Mouse (Mus musculus): ENCODE measurements around the gene Bud23. TPM values are rescaled to one million over a fixed set of nuclear protein-coding genes. Genes with fewer than 3 reads are reported as not detected.

The Bud23 gene
- 12.6 TPM for polyA plus RNA-seq (2014; fragmentation: Illumina TruSeq; extraction: RNeasy Lipid Tissue Mini Kit (QIAGEN cat#74804); ENCODE audit: low read depth, low replicate concordance)

GRCm38 (mm10) chr5:135064909-135065446 is at the start of gene Bud23:
TSS of gene Bud23 (minus strand) at chr5:135064959.

GRCm38 (mm10) chr5:135089653-135090052 is 24.9 kb upstream of the Bud23 start, which contains the start of gene Mlxipl:
TSS of gene Mlxipl (plus strand) at chr5:135089890.

DNA sequence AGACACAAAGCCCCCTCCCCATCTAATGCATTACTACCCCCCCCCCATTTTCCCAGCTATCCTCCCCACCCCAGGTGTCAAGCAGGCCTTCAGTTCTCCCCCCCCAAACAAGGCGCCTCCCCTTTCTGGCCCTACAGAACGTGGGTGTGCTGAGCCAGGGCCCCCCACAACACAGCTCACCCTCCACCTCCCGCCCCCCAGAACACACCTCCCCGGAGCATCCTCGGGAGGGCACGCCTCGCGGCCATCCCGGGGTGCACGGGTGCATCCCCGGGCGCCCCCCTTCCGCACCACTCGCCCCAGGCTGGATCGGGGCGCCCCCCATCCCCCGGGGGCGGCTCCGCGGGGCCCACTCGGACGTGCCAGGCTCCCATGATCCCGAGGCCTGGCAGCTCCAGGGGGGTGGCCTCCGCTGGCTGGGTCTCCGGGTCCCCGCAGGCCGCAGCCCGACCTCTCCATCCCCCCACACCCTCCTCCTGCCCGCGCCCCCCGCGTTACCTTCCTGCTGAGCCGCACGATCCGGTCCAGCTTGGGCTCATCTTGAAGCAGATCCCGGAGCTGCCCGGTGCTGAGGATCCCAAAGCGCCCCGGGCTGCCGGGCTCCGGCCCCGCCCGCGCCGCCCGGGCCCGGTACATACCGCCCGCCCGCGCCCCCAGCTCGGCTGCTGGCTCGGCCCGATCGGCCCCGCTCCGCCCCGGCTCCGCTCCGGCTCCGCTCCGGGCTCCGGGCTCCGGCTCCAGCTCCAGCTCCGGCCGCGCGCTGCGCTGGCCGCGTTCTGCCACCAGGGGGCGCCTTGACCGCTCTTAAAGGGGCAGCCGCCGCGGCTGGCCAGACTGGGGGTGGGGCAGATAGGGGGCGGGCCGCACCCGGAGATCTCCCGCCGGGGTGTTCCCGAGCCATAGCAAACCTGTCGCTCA is 13.1 kb upstream of the Bud23 start, which contains the start of gene Vps37d:
Gene Vps37d, minus strand, starts transcription at position 703 of the 918 bp plus-strand sequence.

DNA sequence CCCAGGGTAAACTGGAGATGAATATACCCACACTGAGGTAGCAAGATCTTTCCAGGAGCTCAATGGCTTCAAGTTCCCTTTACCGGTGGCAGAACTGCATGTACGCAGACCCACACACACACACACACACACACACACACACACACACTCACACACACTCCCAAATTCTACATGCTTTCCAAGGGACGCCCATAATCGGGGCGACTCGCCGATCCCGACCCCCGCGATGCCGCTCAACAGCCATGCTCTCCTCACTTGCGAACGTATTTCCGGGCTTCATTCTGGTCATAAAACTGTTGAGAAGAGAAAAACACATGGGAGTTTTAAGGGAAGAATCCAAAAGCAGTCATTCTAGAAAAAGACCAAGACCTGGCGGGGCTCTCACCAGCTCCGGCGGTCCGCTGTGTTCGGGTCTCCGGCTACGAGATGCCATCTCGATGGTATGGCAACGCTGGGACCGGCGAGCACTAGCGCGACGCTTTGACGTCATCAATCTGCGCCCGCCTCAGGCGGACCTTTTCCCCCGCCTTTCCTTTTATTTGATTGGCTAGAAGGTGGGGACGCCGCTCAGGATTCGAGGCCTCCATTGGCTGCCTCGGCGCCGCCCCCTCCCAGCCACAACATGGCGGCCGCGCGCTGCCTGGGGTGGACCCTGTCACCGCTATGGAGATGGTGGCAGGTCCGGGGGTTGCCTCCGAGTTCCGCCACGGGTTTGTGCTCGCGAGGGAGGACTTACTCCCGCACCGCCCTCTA is 954 bp downstream of the Bud23 start, which contains the start of gene Dnajc30:
Gene Dnajc30, plus strand, starts transcription at position 574 of the 753 bp plus-strand sequence.

DNA sequence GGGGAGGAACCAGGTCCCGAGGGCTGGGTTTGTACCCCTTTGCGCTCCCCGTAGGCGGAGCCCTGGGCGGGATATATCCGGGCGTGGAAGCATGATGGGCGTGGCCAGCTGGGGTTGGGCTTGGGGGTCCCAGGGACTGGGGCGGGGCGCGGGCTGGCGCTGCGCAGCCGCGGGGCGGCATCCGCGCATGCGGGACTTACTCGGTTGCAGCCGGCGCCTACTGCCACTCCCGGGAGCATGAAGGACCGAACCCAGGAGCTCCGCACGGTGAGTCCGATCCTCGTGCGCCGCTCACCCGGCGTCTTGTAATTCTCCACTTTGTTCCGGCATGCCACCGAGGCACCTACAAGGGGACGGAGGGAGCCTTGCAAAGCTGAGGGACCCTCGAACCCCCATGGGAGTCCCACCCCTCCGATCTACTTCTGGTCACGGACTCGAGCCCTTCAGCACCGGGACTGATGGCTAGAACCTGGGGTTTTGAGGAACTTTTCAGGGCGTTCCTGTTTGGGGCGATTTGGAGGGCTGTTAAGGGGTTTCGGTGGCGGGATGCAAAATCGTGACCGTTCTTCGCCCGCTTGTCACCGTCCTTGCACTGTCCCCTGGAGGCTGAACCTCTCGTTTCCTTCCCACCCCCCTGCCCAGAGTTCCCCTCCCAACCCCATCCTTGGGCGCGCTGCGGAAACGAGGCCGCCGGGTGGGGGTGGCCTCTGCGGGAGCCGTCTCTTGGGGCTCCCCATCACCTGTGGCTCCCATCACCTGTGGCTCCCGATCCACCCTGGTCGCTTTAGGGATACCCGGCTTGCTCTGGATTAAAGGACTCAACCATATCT is 41.2 kb downstream of the Bud23 start, which contains the start of gene Stx1a:
Gene Stx1a, plus strand, starts transcription at position 139 of the 830 bp plus-strand sequence.

DNA sequence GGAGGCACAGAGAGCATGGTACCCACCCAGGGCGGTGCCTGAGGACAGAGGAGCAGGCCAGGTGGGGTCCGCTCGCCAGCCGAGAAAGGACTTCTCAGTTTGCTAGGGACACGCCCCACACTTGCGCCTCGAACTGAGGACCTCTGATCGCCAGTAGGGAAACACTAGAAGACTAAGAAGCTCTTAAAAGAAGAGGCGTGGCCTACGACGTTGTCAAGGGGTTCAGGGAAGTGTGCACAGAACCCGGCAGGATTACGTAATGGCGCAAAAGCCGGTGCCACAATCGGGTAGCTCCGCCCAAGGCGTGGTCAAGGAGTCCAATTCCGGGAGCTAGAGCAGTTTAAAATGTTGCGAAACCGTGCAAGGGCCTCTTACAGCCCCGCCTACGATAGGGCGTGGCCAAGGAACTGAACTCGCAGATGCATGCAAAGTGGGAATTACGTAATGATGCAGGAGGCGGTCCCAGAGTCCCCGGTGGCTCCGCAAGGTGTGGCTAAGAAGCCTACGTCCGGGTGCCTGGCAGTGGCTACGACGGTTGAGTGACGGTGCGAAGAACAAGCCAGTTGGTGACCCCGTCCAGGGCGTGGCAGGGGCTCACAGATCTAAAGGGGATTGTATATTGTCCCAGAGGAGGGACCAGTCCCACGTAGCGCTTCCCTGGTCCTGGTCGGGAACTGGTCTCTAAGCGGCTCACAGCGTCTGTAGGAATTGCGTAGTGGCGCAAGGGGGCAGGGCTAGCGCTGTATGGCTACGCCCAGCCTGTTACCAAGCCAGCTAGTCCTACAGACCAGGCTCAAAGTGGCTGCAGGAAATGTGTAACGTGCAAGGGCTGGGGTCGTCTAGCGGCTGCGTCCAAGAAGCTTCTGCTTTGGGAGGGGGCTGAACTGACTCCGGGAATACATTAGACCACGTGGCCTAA is 55.8 kb downstream of the Bud23 start, which contains the start of gene Abhd11:
Gene Abhd11, plus strand, starts transcription at position 482 of the 919 bp plus-strand sequence.

Other genes starting within 250 kb of the Bud23 start
- not detected for gene Tmem270, start 158.2 kb downstream of the Bud23 start, polyA plus RNA-seq (2014; fragmentation: Illumina TruSeq; extraction: RNeasy Lipid Tissue Mini Kit (QIAGEN cat#74804); ENCODE audit: low read depth, low replicate concordance)
- gene Cldn13, start 149.4 kb downstream of the Bud23 start, polyA plus RNA-seq (2014; fragmentation: Illumina TruSeq; extraction: RNeasy Lipid Tissue Mini Kit (QIAGEN cat#74804); ENCODE audit: low read depth, low replicate concordance), result not detected
- gene Mettl27, start 132.6 kb downstream of the Bud23 start, polyA plus RNA-seq (2014; fragmentation: Illumina TruSeq; extraction: RNeasy Lipid Tissue Mini Kit (QIAGEN cat#74804); ENCODE audit: low read depth, low replicate concordance), result 10.4 TPM
- 2.8 TPM for gene Cldn4, start 118.0 kb downstream of the Bud23 start, polyA plus RNA-seq (2014; fragmentation: Illumina TruSeq; extraction: RNeasy Lipid Tissue Mini Kit (QIAGEN cat#74804); ENCODE audit: low read depth, low replicate concordance)
- 1.2 TPM for gene Cldn3, start 78.7 kb downstream of the Bud23 start, polyA plus RNA-seq (2014; fragmentation: Illumina TruSeq; extraction: RNeasy Lipid Tissue Mini Kit (QIAGEN cat#74804); ENCODE audit: low read depth, low replicate concordance)
- 9.0 TPM for gene Abhd11, start 55.8 kb downstream of the Bud23 start, polyA plus RNA-seq (2014; fragmentation: Illumina TruSeq; extraction: RNeasy Lipid Tissue Mini Kit (QIAGEN cat#74804); ENCODE audit: low read depth, low replicate concordance)
- not detected for gene Stx1a, start 41.5 kb downstream of the Bud23 start, polyA plus RNA-seq (2014; fragmentation: Illumina TruSeq; extraction: RNeasy Lipid Tissue Mini Kit (QIAGEN cat#74804); ENCODE audit: low read depth, low replicate concordance)
- gene Dnajc30, start 757 bp downstream of the Bud23 start, polyA plus RNA-seq (2014; fragmentation: Illumina TruSeq; extraction: RNeasy Lipid Tissue Mini Kit (QIAGEN cat#74804); ENCODE audit: low read depth, low replicate concordance), result 8.6 TPM
- gene Vps37d, start 13.3 kb upstream of the Bud23 start, polyA plus RNA-seq (2014; fragmentation: Illumina TruSeq; extraction: RNeasy Lipid Tissue Mini Kit (QIAGEN cat#74804); ENCODE audit: low read depth, low replicate concordance), result not detected
- gene Mlxipl, start 24.9 kb upstream of the Bud23 start, polyA plus RNA-seq (2014; fragmentation: Illumina TruSeq; extraction: RNeasy Lipid Tissue Mini Kit (QIAGEN cat#74804); ENCODE audit: low read depth, low replicate concordance), result 2.8 TPM
- 6.5 TPM for gene Tbl2, start 84.7 kb upstream of the Bud23 start, polyA plus RNA-seq (2014; fragmentation: Illumina TruSeq; extraction: RNeasy Lipid Tissue Mini Kit (QIAGEN cat#74804); ENCODE audit: low read depth, low replicate concordance)
- 9.1 TPM for gene Bcl7b, start 103.3 kb upstream of the Bud23 start, polyA plus RNA-seq (2014; fragmentation: Illumina TruSeq; extraction: RNeasy Lipid Tissue Mini Kit (QIAGEN cat#74804); ENCODE audit: low read depth, low replicate concordance)
- 47.9 TPM for gene Baz1b, start 122.3 kb upstream of the Bud23 start, polyA plus RNA-seq (2014; fragmentation: Illumina TruSeq; extraction: RNeasy Lipid Tissue Mini Kit (QIAGEN cat#74804); ENCODE audit: low read depth, low replicate concordance)
- gene Fzd9, start 186.3 kb upstream of the Bud23 start, polyA plus RNA-seq (2014; fragmentation: Illumina TruSeq; extraction: RNeasy Lipid Tissue Mini Kit (QIAGEN cat#74804); ENCODE audit: low read depth, low replicate concordance), result 0.25 TPM

Measured in sigmoid colon, adult 10 weeks (tissue).